Comparison of ENCODE assay signal across 10 mouse cellular contexts in genomic region chr6:33515391-33515790, GRCm38 (mm10).
DNase-seq lines count a peak whose midpoint lies in the region; ATAC-seq and TF ChIP-seq lines count a peak whose summit lies in the region.
"Had no signal": no experiment of that assay in that cellular context is flagged by ENCODE, and none has a peak within 500 bp of the region (broad histone marks: within the 10 kb centered on the region; RNA-seq: fewer than 3 reads in every experiment).

No protein-coding gene starts in this region.

- H3K27ac ChIP-seq in heart, embryonic 14.5 days (replicated peaks in 1 of 2; ENCODE audit: control insufficient read depth in 1 of 2, insufficient read depth in 1 of 2, low read depth in 2 of 2, low read length in 2 of 2): peak overlapping the region; percentile 53 to 77; a peak in 3 of 4 replicates
- peak overlapping the region; percentile 26; the same call in 1 of the 2 replicates for H3K27ac ChIP-seq in liver, embryonic 16.5 days (ENCODE audit: low read length)
- no peak overlapping the region for H3K27ac ChIP-seq in liver, postnatal 0 days (ENCODE audit: low read depth)
- H3K27ac ChIP-seq in MEL (ENCODE audit: control insufficient read depth, low read depth, low read length): no peak overlapping the region
- H3K27ac ChIP-seq in cortical plate, adult 2 months (ENCODE audit: insufficient read depth, low read length): 0 out of 2 replicates have a peak overlapping the region, but pooled peaks have one; percentile 65
- H3K27ac ChIP-seq: heart, embryonic 10.5 days had no signal

- no peaks in the 10 kb centered on the region for H3K9me3 ChIP-seq in heart, embryonic 14.5 days (ENCODE audit: control insufficient read depth, low read length)
- H3K9me3 ChIP-seq in liver, embryonic 16.5 days (replicated peaks; ENCODE audit: control insufficient read depth, low read length): no peaks in the 10 kb centered on the region
- no peaks in the 10 kb centered on the region for H3K9me3 ChIP-seq in liver, postnatal 0 days (ENCODE audit: low read length)
- H3K9me3 ChIP-seq in MEL (replicated peaks; ENCODE audit: insufficient read depth, low read length): no peaks in the 10 kb centered on the region
- H3K9me3 ChIP-seq: heart, embryonic 10.5 days had no signal

- no peak for TF ChIP-seq RAD21 in MEL (IDR thresholded peaks at IDR 0.05; ENCODE audit: low read depth, low read length)

- no peaks in the 10 kb centered on the region for H3K79me2 ChIP-seq in MEL (ENCODE audit: control insufficient read depth, insufficient read depth, low read length, poor library complexity)

- no peak for TF ChIP-seq CTCF in liver, postnatal 0 days (IDR thresholded peaks at IDR 0.05; ENCODE audit: low read depth)
- no peak for TF ChIP-seq CTCF in MEL (IDR thresholded peaks at IDR 0.05 in 2 of 3, conservative IDR thresholded peaks at IDR 0.05 in 1 of 3; ENCODE audit: control insufficient read depth in 1 of 3, insufficient read depth in 1 of 3, low read depth in 2 of 3, low read length in 3 of 3, poor library complexity in 1 of 3, severe bottlenecking in 1 of 3)
- TF ChIP-seq CTCF in cortical plate, adult 2 months (IDR thresholded peaks at IDR 0.05; ENCODE audit: extremely low read depth, insufficient read depth, low read length): no peak

- no peak for TF ChIP-seq EP300 in liver, postnatal 0 days (IDR thresholded peaks at IDR 0.05; ENCODE audit: low read depth)
- TF ChIP-seq EP300 in MEL (IDR thresholded peaks at IDR 0.05; ENCODE audit: low read depth in 1 of 2, low read length in 2 of 2): no peak

- DNase-seq in heart, postnatal 4 days: no peak
- no peak for DNase-seq in liver, postnatal 0 days
- DNase-seq in MEL (ENCODE audit: low read depth, low spot score): peak; percentile 15
- no peak for DNase-seq in adrenal gland, adult 8-10 months
- DNase-seq in ovary, postnatal 10 days (ENCODE audit: low spot score): no peak
- DNase-seq: lung, adult 18-20 months had no signal

- H3K4me2 ChIP-seq in heart, embryonic 14.5 days (ENCODE audit: low read length): no peak overlapping the region
- H3K4me2 ChIP-seq in liver, embryonic 16.5 days (ENCODE audit: low read depth, low read length): no peak overlapping the region
- H3K4me2 ChIP-seq in liver, postnatal 0 days (ENCODE audit: low read depth, low read length): no peak overlapping the region

- no peaks in the 10 kb centered on the region for H3K36me3 ChIP-seq in heart, embryonic 14.5 days (ENCODE audit: control insufficient read depth, insufficient read depth, low read length)
- H3K36me3 ChIP-seq in liver, embryonic 16.5 days (ENCODE audit: control insufficient read depth, insufficient read depth): no peaks in the 10 kb centered on the region
- no peaks in the 10 kb centered on the region for H3K36me3 ChIP-seq in liver, postnatal 0 days (replicated peaks; ENCODE audit: insufficient read depth, low read length)
- H3K36me3 ChIP-seq in MEL (ENCODE audit: control insufficient read depth in 1 of 2, insufficient read depth in 2 of 2, low read length in 2 of 2): peaks cover 0 to 6% of the 10 kb centered on the region in 2 experiments; a peak in 2 of 4 replicates
- H3K36me3 ChIP-seq: heart, embryonic 10.5 days had no signal

- no peak for TF ChIP-seq POLR2A in MEL (IDR thresholded peaks at IDR 0.05; ENCODE audit: control insufficient read depth in 1 of 2, insufficient read depth in 1 of 2, low read depth in 1 of 2, low read length in 2 of 2, poor library complexity in 1 of 2)
- TF ChIP-seq POLR2A in cortical plate, adult 2 months (IDR thresholded peaks at IDR 0.05; ENCODE audit: extremely low read depth, insufficient read depth, low read length): no peak

- no peaks in the 10 kb centered on the region for H3K27me3 ChIP-seq in heart, embryonic 14.5 days (ENCODE audit: control insufficient read depth, insufficient read depth, low read length)
- no peaks in the 10 kb centered on the region for H3K27me3 ChIP-seq in liver, embryonic 16.5 days (ENCODE audit: control insufficient read depth, insufficient read depth, low read depth, low read length)
- no peaks in the 10 kb centered on the region for H3K27me3 ChIP-seq in liver, postnatal 0 days (ENCODE audit: insufficient read depth, low read length)
- H3K27me3 ChIP-seq in MEL (ENCODE audit: control insufficient read depth in 1 of 2, insufficient read depth in 2 of 2, low read length in 2 of 2): no peaks in the 10 kb centered on the region

- 44% methylated on average over 4 of the region's 4 CpGs for WGBS in heart, embryonic 14.5 days
- 35% methylated on average over 4 of the region's 4 CpGs for WGBS in liver, embryonic 16.5 days (ENCODE audit: insufficient replicate concordance)
- WGBS in liver, postnatal 0 days (ENCODE audit: insufficient replicate concordance): 43% methylated on average over 4 of the region's 4 CpGs

- no peak for ATAC-seq in heart, embryonic 14.5 days (ENCODE audit: insufficient number of reproducible peaks, insufficient read depth, low FRiP score, low read depth)
- ATAC-seq in liver, embryonic 16.5 days (ENCODE audit: low read depth): peak; percentile 30; the same call in 1 of the 2 replicates
- ATAC-seq in liver, postnatal 0 days: no peak

- H3K4me3 ChIP-seq in heart, embryonic 14.5 days (ENCODE audit: control insufficient read depth in 1 of 2, insufficient read depth in 1 of 2, low read depth in 1 of 2, low read length in 2 of 2): no peak overlapping the region
- no peak overlapping the region for H3K4me3 ChIP-seq in liver, embryonic 16.5 days (ENCODE audit: low read depth, low read length)
- no peak overlapping the region for H3K4me3 ChIP-seq in liver, postnatal 0 days (ENCODE audit: low read depth, low read length)
- H3K4me3 ChIP-seq in MEL (ENCODE audit: control insufficient read depth in 1 of 2, insufficient read depth in 1 of 2, low read depth in 2 of 2, low read length in 2 of 2): no peak overlapping the region
- no peak overlapping the region for H3K4me3 ChIP-seq in cortical plate, adult 2 months (ENCODE audit: insufficient read depth, low read length)
- H3K4me3 ChIP-seq: heart, embryonic 10.5 days had no signal

- H3K4me1 ChIP-seq in heart, embryonic 14.5 days (ENCODE audit: control insufficient read depth in 2 of 2, insufficient read depth in 2 of 2, low read length in 2 of 2): peaks cover 0 to 3% of the 10 kb centered on the region in 2 experiments; a peak in 1 of 4 replicates
- no peaks in the 10 kb centered on the region for H3K4me1 ChIP-seq in liver, embryonic 16.5 days (ENCODE audit: control insufficient read depth, low read depth, low read length)
- H3K4me1 ChIP-seq in liver, postnatal 0 days (ENCODE audit: insufficient read depth): no peaks in the 10 kb centered on the region
- 0 out of 4 replicates have a peak, but pooled peaks cover 0 to 2% of the 10 kb centered on the region in 2 experiments for H3K4me1 ChIP-seq in MEL (ENCODE audit: control insufficient read depth in 1 of 2, insufficient read depth in 2 of 2, low read length in 2 of 2)
- H3K4me1 ChIP-seq in cortical plate, adult 2 months (ENCODE audit: control insufficient read depth, insufficient read depth, low read length): peaks cover 3% of the 10 kb centered on the region; the same call in 1 of the 2 replicates

- H3K9ac ChIP-seq in heart, embryonic 14.5 days (ENCODE audit: low read length): no peak overlapping the region
- no peak overlapping the region for H3K9ac ChIP-seq in liver, embryonic 16.5 days (ENCODE audit: low read depth, low read length)
- H3K9ac ChIP-seq in liver, postnatal 0 days (replicated peaks): no peak overlapping the region
- no peak overlapping the region for H3K9ac ChIP-seq in MEL (ENCODE audit: control insufficient read depth, low read depth, low read length, poor library complexity, severe bottlenecking)

TF ChIP-seq in MEL, 35 proteins besides CTCF, POLR2A, EP300 and RAD21:
- TF ChIP-seq TAL1 (IDR thresholded peaks at IDR 0.05; ENCODE audit: low read length) (no peak), USF1 (IDR thresholded peaks at IDR 0.05; ENCODE audit: low read depth, low read length) (peak; percentile 23; the same call in 1 of the 2 replicates)

Comparison
In these comparisons a context has a peak if more than half of its experiments do, and no peak if none do; other contexts are left out.
1. H3K27ac ChIP-seq: peak in heart, embryonic 14.5 days (2 of 2), liver, embryonic 16.5 days (single experiment) and cortical plate, adult 2 months (single experiment); none in liver, postnatal 0 days (single experiment) and MEL (single experiment).